Mouse (Mus musculus) frontal cortex, adult 2 months (tissue): ENCODE data around the gene Fads3. TPM values are rescaled to one million over a fixed set of nuclear protein-coding genes. Genes with fewer than 3 reads are reported as not detected.

Experiments
- DNase-seq, 2 experiments: peaks; one replicate each; pipeline ENCODE4 v3.0.0; 2022; ENCODE audit warnings: low spot score in 1 of 2; ENCODE audit errors: extremely low spot score in 1 of 2
- polyA plus RNA-seq: library from polyadenylated mRNA; depleted of rRNA; stranded (reverse); fragments of >200 nt; gene quantifications from 2 replicates; pipeline ENCODE4 v1.2.3, GENCODE M21; 2012; rRNA removed

The Fads3 gene
- polyA plus RNA-seq = 26.5 and 28.4 TPM in 2 replicates

GRCm38 (mm10) chr19:10041388-10042148 lies at the start of gene Fads3:
Fads3 (plus strand) TSS chr19:10041569.
- peak; percentile 32 to 75 for DNase-seq

- DNase-seq = no peak
Observed at GRCm38 (mm10) chr19:9992011-9992958, 49.1 kb upstream of the Fads3 start.

GRCm38 (mm10) chr19:9993036-9993656 lies 48.2 kb upstream of the Fads3 start:
- peak; percentile 53 to 87 for DNase-seq

GRCm38 (mm10) chr19:9997204-9998062 lies 43.9 kb upstream of the Fads3 start:
- no peak for DNase-seq

- no peak for DNase-seq
Observed at GRCm38 (mm10) chr19:9998063-9998416, 43.3 kb upstream of the Fads3 start.

GRCm38 (mm10) chr19:9998736-9999486 lies 42.5 kb upstream of the Fads3 start:
- no peak for DNase-seq

- peak in 1 of 2 experiments; percentile 60 for DNase-seq
Observed at GRCm38 (mm10) chr19:10000330-10000729, 41.0 kb upstream of the Fads3 start.

- DNase-seq = no peak
Observed at GRCm38 (mm10) chr19:10001206-10001969, 40.0 kb upstream of the Fads3 start, which contains the start of the genes Best1 and Rab3il1. Best1 (minus strand) TSS chr19:10001633. Rab3il1 (plus strand) TSS chr19:10001669.

- DNase-seq = no peak
Observed at GRCm38 (mm10) chr19:10003696-10004095, 37.7 kb upstream of the Fads3 start.

GRCm38 (mm10) chr19:10011408-10011807 lies 30.0 kb upstream of the Fads3 start:
- DNase-seq = no peak

- no peak for DNase-seq
Observed at GRCm38 (mm10) chr19:10012827-10013278, 28.5 kb upstream of the Fads3 start.

- no peak for DNase-seq
Observed at GRCm38 (mm10) chr19:10013348-10013747, 28.0 kb upstream of the Fads3 start.

GRCm38 (mm10) chr19:10013913-10014312 lies 27.5 kb upstream of the Fads3 start:
- no peak for DNase-seq

GRCm38 (mm10) chr19:10014824-10015223 lies 26.5 kb upstream of the Fads3 start:
- DNase-seq = no peak

- no peak for DNase-seq
Observed at GRCm38 (mm10) chr19:10015442-10015841, 25.9 kb upstream of the Fads3 start.

GRCm38 (mm10) chr19:10016151-10016550 lies 25.2 kb upstream of the Fads3 start:
- no peak for DNase-seq

GRCm38 (mm10) chr19:10017637-10018526 lies 23.5 kb upstream of the Fads3 start:
- peak; percentile 48 to 73 for DNase-seq

- DNase-seq = no peak
Observed at GRCm38 (mm10) chr19:10018527-10018818, 22.9 kb upstream of the Fads3 start.
